Mouse (Mus musculus) heart, adult 2 months (tissue): ENCODE results near the gene Fam53b.

Experiments
- CTCF ChIP-seq: fragments of 200-600 bp; IDR thresholded peaks from 2 replicates; pipeline ENCODE4 v1.8.1; 2022; ENCODE audit warnings: antibody characterized with exemption, mild to moderate bottlenecking, moderate library complexity
- EP300 ChIP-seq: fragments of 200-500 bp; IDR thresholded peaks from 2 replicates; pipeline ENCODE4 v1.6.1; 2011; ENCODE audit warnings: low read depth, low read length, control low read depth; ENCODE audit not compliant: insufficient read depth

DNA sequence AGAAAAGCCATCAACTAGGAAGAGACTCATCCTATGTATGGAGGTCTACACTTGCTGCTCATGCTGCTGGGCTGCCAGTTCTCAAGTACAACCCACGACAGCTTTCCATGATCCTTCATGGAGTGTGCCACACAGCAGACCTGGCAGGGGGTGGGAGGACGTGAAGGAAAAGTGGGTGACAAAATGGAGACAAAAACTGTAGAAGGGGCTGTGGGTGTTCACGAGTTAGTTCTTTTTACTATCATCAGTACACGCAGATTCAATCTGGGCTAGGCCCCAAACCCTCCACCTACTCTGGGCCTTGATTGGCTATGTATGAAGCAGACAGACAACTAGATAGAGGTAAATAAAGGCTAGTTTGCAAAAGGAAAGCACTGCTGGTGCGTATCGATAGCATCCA lies 50.3 kb downstream of the Fam53b start:
- no peak for TF ChIP-seq CTCF
- no peak for TF ChIP-seq EP300
